Mouse (Mus musculus) layer of hippocampus, adult 2 months (tissue): ENCODE results near the gene Tbxa2r. TPM values are rescaled to one million over a fixed set of nuclear protein-coding genes. Genes with fewer than 3 reads are reported as not detected.

Source experiments
- DNase-seq, 2 experiments: peaks; one replicate each; pipeline ENCODE4 v3.0.0; 2022; ENCODE audit warnings: low spot score in 2 of 2
- H3K27ac ChIP-seq: fragments of 200-600 bp; 2 replicates; pipeline ENCODE4 v1.8.1; 2022
- H3K4me3 ChIP-seq: fragments of 200-600 bp; 2 replicates; pipeline ENCODE4 v1.8.1; 2022; ENCODE audit warnings: mild to moderate bottlenecking
- CTCF ChIP-seq: fragments of 200-600 bp; conservative IDR thresholded peaks from 2 replicates; pipeline ENCODE4 v1.8.1; 2022; ENCODE audit warnings: antibody characterized with exemption, mild to moderate bottlenecking, moderate library complexity
- total RNA-seq, 2 experiments: library from RNA; stranded (reverse); gene quantifications; 2 replicates each; pipeline ENCODE4 v1.2.3; 2021

Gene Tbxa2r
- total RNA-seq, 2 experiments from 2014 or later, result 1.3 to 1.4 TPM

DNA sequence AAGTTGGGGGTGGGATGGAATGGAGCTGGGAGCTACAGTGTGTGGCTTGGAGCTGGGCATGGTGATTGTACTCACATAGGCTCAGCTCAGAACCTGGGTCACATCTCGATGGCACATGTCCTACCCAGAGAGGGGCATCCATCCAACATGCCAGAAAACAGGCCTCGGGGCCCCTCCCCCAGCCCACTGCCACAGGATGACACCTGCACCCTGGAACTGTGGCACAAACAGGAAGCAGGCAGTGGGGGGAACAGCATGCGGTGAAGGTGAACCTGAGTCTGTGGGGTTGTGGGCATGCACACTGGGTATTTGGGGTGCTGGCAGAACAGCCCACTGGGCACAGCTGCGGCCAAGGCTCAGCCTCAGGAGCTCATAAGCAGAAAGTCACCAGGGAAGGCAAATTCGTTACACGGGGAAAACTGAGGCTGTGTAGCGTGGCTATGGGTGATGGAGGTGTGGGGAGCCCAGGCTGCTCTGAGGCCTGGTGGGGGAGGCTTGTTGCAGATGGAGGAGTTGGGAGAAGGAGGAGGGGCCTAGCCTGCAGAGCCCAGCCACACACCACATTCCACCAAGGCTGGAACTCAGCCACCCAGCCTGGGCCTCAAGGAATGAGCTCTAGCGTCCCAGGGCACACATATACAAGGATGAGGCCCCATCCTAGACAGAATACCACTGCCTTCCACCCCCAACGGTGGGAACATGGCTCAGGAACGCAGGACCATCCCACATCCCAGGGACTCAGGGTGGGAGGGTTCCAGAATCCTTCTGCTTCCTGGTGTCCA is 854 bp downstream of the Tbxa2r start:
- DNase-seq, result no peak
- no peak for TF ChIP-seq CTCF
- peak overlapping the region; percentile 46; the same call in 1 of the 2 replicates for H3K27ac ChIP-seq
- no peak overlapping the region for H3K4me3 ChIP-seq

DNA sequence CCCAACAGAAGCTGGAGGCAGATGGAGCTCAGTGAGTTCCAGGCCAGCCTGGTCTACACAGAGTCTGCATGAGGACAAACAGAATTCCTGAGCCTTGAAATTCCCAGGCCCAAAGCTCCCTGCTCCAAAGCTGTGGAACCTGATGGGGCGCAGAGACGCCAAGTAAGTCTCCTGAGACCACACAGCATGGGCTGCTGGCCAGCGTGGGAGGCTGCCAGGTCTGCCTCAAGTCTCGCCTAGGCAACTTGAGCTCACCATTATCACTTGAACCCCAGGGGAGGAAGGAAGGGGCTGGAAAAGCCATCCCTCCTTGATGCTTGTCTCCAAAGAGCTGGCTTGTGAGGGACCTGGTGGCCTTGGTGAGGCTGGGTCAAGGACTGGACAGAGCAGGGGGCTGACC is 1.5 kb downstream of the Tbxa2r start:
- no peak for TF ChIP-seq CTCF
- Histone ChIP-seq H3K4me3 (no peak overlapping the region), H3K27ac (peak overlapping the region; percentile 46; the same call in 1 of the 2 replicates)
- DNase-seq, result no peak

DNA sequence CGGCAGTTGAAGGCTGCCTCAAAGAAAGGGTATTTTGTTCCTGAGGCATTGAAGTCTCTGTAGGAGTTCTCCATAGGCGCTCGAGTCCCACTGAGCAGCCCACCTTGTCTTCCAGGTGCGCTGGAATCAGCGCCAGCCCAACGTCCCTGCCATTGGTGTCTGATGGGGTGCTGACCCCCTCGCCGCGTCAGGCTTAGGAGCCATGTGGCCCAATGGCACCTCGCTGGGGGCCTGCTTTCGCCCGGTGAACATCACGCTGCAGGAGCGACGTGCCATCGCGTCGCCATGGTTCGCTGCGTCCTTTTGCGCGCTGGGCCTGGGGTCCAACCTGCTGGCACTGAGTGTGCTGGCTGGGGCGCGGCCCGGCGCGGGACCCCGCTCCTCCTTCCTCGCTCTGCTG is 3.7 kb downstream of the Tbxa2r start:
- DNase-seq, result no peak
- TF ChIP-seq CTCF, result no peak
- Histone ChIP-seq H3K4me3 (no peak overlapping the region), H3K27ac (no peak overlapping the region)

DNA sequence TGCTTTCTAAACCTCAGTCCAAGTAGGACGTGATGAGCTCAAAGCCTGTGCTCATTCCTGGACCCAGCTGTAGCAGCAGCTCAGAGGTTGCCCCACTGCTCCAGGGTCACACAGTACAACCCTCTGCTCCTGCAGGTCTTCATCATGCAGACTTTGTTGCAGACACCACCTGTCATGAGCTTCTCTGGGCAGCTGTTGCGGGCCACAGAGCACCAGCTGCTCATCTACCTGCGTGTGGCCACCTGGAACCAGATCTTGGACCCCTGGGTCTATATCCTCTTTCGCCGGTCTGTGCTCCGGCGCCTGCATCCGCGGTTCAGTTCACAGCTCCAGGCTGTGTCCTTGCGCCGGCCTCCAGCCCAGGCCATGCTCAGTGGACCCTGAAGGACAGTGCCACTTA is 5.8 kb downstream of the Tbxa2r start:
- H3K4me3 ChIP-seq, result no peak overlapping the region
- H3K27ac ChIP-seq, result no peak overlapping the region
- no peak for DNase-seq
- TF ChIP-seq CTCF, result no peak

DNA sequence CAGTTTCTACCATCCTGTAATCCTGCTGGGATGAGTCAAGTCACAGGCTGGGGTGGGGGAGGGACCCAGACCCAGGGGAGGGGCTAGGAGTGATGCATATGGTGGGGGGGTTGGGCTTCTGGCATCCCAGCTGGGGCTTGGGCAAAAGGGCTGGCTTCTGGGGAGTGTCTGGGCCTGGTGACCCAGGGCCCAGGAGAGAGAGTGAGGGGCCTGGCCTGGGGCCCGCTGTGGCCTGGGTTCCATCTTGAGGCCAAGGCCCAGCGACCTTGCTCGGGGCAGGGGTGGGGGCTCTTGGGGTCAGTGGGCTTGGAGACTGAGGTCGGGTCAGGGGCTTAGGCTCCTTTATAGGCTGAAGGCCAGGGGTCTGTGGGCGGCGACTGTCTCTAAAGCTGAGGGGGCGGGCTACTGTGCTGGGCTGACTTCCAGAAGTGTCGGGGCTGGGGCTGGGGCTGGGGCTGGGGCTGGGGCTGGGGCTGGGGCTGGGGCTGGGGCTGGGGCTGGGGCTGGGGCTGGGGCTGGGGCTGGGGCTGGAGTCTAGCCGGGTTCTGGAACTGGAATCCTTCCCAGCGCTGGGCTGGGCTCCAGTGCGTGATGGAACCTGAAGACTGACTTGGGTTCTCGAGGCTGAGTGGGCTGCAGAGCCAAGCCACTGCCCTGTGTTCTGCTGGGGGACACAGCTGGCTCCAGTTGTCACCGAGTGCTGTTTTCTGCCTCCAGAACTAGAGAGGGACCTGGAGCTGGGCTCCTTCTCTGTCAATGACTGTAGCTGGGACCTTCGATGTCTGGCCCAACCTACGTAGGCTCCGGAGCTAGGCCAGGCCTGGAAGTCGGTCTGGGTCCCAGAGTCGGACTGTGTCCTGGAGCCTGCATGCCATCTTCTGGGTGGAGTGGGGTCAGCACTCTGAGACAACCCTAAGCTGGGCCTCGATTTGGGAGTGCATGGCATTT is 7.1 kb downstream of the Tbxa2r start:
- DNase-seq, result no peak
- TF ChIP-seq CTCF, result no peak
- Histone ChIP-seq H3K4me3 (no peak overlapping the region), H3K27ac (no peak overlapping the region)

DNA sequence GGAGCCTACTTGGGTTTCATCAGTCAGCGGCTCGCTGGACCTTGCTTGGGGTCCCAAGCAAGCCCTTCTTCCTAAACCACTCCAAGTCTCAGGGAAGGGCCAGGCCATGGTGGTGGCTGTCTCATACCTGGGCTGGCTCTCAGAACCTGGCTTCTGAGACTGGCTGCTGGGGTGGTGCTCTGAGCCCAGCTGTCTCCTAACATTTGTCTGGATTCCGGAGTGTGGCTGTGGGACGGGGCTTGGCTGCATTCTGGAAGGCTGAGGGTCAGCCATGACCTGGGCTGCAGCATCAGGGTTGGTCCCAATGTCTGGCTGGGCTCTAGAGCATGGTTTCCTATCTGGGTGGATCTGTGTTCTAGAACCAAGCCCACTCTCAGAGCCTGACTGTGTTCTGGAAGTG is 8.0 kb downstream of the Tbxa2r start:
- no peak for TF ChIP-seq CTCF
- no peak overlapping the region for H3K27ac ChIP-seq
- no peak overlapping the region for H3K4me3 ChIP-seq
- DNase-seq, result no peak

DNA sequence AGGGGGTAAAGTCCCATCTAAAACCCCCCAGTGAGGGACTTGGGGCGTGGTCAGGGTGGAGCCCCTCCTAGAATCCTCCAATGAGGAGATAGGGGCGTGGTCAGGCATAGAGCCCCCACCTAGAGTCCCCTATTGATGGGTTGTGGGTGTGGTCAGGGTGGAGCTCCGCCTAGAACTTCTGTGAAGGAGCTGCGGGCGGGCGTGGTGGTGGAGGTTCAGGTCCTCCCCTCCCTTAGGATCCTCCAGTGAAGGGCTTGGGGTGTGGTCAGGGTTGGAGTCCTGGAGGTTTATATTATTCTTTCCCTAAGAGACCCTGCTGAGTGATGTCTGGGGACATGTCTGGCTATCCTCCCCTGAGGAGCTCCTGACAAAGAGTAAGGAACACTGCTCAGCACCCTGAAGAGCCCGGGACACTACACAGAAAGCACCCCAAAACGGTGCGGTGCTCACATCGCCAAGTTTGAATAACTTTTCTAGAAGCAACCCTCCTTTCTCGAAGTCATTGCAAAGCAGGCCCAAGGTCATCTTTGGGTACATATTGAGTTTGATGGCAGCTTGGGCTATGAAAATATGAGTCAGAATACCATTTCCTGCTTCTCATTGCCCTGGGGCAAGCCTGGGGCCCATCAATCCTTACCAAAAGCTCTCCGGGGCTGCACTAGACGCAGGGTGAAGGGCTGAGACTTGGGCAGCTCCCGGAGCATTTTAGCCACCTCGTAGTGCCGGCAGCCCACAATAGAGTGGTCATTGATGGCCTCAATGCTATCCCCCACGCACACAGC is 12.2 kb downstream of the Tbxa2r start:
- Histone ChIP-seq H3K4me3 (no peak overlapping the region), H3K27ac (no peak overlapping the region)
- TF ChIP-seq CTCF, result no peak
- DNase-seq, result no peak

DNA sequence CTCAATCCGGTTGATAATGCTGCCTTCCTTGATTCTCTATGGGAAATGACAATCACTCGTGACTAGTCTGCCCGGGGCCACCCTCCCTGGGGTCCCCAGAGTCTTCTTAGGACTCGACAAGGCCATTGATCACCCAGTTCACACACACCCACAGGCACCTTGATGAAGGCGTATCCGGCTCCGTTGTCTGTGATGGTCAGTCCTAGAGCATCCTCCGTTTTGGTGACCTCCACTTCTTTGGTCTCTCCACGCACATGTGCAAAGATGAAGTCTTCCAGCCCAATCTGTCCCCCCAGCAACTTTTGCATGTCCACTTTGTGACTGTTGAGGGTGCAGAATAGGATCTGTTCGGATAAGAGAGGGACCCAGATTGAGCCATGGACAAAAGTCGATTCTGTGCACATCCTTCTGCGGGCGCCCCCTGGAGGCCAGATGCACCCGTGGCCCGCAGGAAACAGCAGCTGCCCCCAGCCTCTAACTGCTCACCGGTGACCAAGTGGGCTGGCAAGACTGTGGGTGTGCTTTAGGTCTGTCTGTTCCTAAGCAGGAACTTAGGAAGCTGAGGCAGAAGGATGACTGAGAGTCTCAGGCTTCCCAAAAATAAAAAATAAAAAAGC is 12.9 kb downstream of the Tbxa2r start:
- peak in 1 of 2 experiments; percentile 68 for DNase-seq
- Histone ChIP-seq H3K4me3 (no peak overlapping the region), H3K27ac (no peak overlapping the region)
- peak; percentile 92 for TF ChIP-seq CTCF

DNA sequence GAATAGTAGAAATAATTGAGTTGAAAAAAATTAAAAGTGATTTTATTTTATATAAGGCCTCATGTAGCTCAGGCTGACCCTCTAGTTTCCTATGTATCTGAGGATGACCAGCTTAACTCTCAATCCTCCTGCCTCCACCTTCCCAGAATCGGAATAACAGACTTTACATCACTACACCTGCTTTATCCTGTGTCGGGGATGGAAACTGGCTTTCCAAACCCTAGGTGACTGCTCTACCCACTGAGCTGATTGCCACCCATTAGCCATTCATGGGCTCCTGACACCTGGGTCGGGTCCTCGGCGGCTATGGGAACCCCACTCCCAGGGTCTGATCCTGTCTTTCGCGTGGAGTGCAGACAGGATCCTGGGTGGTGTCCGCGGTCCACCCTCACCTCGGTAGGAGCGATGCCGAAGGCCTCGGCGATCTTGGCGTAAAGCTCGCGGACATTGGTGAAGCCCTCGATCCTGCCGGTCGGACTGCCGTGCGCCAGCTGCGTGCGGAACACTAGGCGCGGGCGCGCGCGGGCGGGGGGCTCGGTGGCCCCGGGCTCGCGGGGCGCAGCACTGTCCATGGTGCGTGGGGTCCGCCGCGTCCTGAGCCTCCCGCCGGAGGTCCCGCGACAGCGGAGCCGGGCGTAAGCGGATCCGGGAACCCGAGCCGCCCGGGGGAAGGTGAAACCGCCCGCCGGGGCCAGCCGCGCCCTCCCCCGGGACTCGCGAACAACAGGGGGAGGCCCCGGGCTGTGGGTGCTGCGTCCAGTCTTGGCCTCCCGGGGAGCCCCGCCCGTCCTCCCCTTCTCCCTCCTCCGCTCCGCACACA is 14.4 kb downstream of the Tbxa2r start, which contains the start of gene Gipc3:
Gene Gipc3, minus strand, starts transcription at position 581 of the 820 bp plus-strand sequence.
- H3K27ac ChIP-seq, result peak within 1 kb of the TSS; percentile 37; the same call in 1 of the 2 replicates
- DNase-seq, result no peak
- no peak for TF ChIP-seq CTCF
- H3K4me3 ChIP-seq, result peak within 1 kb of the TSS; percentile 49

DNA sequence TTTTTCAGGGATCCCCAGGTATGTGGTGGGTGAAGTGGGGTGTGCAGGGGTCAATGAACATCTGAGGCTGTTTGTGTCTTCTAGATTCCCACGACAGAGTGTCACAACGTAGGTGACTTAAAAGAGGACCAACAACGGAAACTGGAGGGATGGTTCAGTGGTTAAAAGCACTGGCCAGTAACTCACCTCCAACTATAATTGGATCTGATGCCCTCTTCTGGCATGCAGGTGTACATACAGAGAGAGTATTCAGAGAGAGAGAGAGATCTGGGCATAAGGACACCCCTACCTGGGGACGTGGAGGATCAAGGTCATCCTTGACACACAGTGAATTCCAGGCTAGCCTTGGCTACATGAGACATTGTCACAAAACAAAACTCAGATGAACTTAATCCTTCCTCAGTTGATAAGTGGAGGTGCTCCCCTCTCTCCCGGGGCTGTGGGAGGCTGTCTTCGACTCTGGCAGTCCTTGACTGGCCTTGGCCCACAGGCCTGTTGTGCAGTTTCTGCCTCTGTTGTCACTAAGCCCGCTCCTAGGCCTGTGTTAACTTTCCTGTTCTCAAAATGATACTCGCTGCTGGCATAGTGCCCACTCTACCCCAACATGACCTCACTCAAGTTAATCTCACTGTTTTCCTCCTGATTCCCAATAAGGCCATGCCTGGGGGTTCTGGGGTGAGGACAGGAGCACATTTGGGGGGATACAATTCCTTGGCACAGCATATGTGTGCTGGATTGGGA is 16.1 kb downstream of the Tbxa2r start:
- H3K27ac ChIP-seq, result no peak overlapping the region
- peak; percentile 65 for TF ChIP-seq CTCF
- no peak for DNase-seq

DNA sequence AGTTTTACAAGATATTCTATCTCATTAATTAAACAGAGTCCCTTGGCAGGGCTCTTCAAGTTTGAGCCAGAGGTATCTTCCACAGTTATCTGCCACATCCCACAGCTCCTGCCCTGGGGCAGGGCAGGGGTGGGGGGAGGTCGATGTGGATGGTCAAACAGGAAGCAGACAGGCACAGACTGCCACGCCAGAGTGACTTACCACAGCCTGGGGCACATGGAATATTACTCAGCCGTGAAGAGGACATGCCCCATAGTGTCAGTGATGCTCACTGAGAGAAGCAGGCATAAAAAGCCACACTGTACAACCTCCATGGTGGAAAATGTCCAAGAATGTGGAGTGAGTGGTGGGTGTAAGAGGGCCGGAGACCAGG is 16.6 kb downstream of the Tbxa2r start:
- DNase-seq, result no peak
- TF ChIP-seq CTCF, result no peak
- no peak overlapping the region for H3K27ac ChIP-seq

More for the DNA sequence above, 16.1 kb downstream of the Tbxa2r start:
- H3K4me3 ChIP-seq, result no peak overlapping the region

More for the DNA sequence above, 16.6 kb downstream of the Tbxa2r start:
- no peak overlapping the region for H3K4me3 ChIP-seq
